Mouse (Mus musculus) heart, embryonic 13.5 days (tissue): Measurements from ENCODE around the gene Stt3b. TPM values are rescaled to one million over a fixed set of nuclear protein-coding genes. Genes with fewer than 3 reads are reported as not detected.
A peak's percentile ranks its signal among the peaks of the same experiment; 100 is the strongest.

Experiments
- ATAC-seq: fragments of 200-750 bp; cut with Nextera tagmentation; 2 replicates; pipeline ENCODE4 v1.8.0; 2017; ENCODE audit warnings: moderate TSS enrichment; ENCODE audit not compliant: insufficient number of reproducible peaks, low FRiP score, low TSS enrichment; ENCODE audit errors: extremely low read depth
- H3K27ac ChIP-seq: fragments of 300-500 bp; sonication (generic); replicated peaks from 2 replicates; pipeline ENCODE4 v1.5.1; 2015; ENCODE audit warnings: moderate library complexity, mild to moderate bottlenecking, inconsistent platforms
- H3K27me3 ChIP-seq: fragments of 300-500 bp; sonication (generic); replicated peaks from 2 replicates; pipeline ENCODE4 v1.6.1; 2015; ENCODE audit warnings: mild to moderate bottlenecking, inconsistent platforms
- H3K36me3 ChIP-seq: fragments of 300-500 bp; sonication (generic); 2 replicates; pipeline ENCODE4 v1.6.1; 2015; ENCODE audit warnings: mild to moderate bottlenecking, inconsistent platforms
- H3K4me1 ChIP-seq: fragments of 300-500 bp; sonication (generic); 2 replicates; pipeline ENCODE4 v1.6.1; 2015; ENCODE audit warnings: inconsistent platforms
- H3K4me2 ChIP-seq: fragments of 300-500 bp; sonication (generic); 2 replicates; pipeline ENCODE4 v1.6.1; 2015; ENCODE audit warnings: inconsistent platforms, mild to moderate bottlenecking, moderate library complexity
- H3K4me3 ChIP-seq: fragments of 300-500 bp; sonication (generic); 2 replicates; pipeline ENCODE4 v1.5.1; 2015; ENCODE audit warnings: moderate library complexity, mild to moderate bottlenecking, inconsistent platforms
- H3K9ac ChIP-seq: fragments of 300-500 bp; sonication (generic); 2 replicates; pipeline ENCODE4 v1.6.1; 2015; ENCODE audit warnings: inconsistent platforms, mild to moderate bottlenecking, moderate library complexity
- H3K9me3 ChIP-seq: fragments of 300-500 bp; sonication (generic); 2 replicates; pipeline ENCODE4 v1.6.1; 2016; ENCODE audit warnings: inconsistent platforms
- WGBS: fragments of 180-500 bp; shearing (Covaris S2); methylation state at CpG from one replicate; pipeline ENCODE4 v1.1.7; 2015; ENCODE audit warnings: mixed read lengths; 5-methylcytosine and 5-hydroxymethylcytosine counted together
- polyA plus RNA-seq: library from polyadenylated mRNA; unstranded; fragments of >200 nt; fragmentation: Nextera tagmentation; extraction: Ambion mirVana; gene quantifications from 2 replicates; pipeline ENCODE4 v1.2.1, GENCODE M21; 2015

The Stt3b gene
- polyA plus RNA-seq, result 70.9 and 73.8 TPM in 2 replicates

GRCm38 (mm10) chr9:115310346-115311222 lies at the start of gene Stt3b:
TSS of gene Stt3b (minus strand) at chr9:115310421.
- peak; percentile 94 for ATAC-seq
- Histone ChIP-seq H3K4me1 (peaks cover 37% of the 10 kb centered on the region), H3K27ac (peak within 1 kb of the TSS; percentile 98), H3K36me3 (no peaks in the 10 kb centered on the region), H3K4me3 (peak within 1 kb of the TSS; percentile 99), H3K9ac (peak within 1 kb of the TSS; percentile 100), H3K4me2 (peak within 1 kb of the TSS; percentile 84), H3K27me3 (no peaks in the 10 kb centered on the region), H3K9me3 (no peaks in the 10 kb centered on the region)
- under 1% methylated on average over 86 of the region's 91 CpGs for WGBS

- ATAC-seq, result no peak
- Histone ChIP-seq H3K4me3 (no peak overlapping the region), H3K9ac (no peak overlapping the region)
These were observed 48.2 kb upstream of the Stt3b start for GRCm38 (mm10) chr9:115358421-115358820.

GRCm38 (mm10) chr9:115357996-115358395 lies 47.8 kb upstream of the Stt3b start:
- H3K4me1 ChIP-seq, result peaks cover 19% of the 10 kb centered on the region
- H3K27me3 ChIP-seq, result no peaks in the 10 kb centered on the region
- no peak for ATAC-seq
- H3K27ac ChIP-seq, result no peak overlapping the region
- no peak overlapping the region for H3K4me3 ChIP-seq
- H3K9me3 ChIP-seq, result 0 out of 2 replicates have a peak, but pooled peaks cover 5% of the 10 kb centered on the region
- no peaks in the 10 kb centered on the region for H3K36me3 ChIP-seq
- no peak overlapping the region for H3K4me2 ChIP-seq
- H3K9ac ChIP-seq, result no peak overlapping the region
- WGBS, result 82% methylated on average over 1 of the region's 1 CpGs

More at GRCm38 (mm10) chr9:115358421-115358820, 48.2 kb upstream of the Stt3b start:
- Histone ChIP-seq H3K4me2 (no peak overlapping the region), H3K27ac (no peak overlapping the region), H3K36me3 (no peaks in the 10 kb centered on the region), H3K9me3 (0 out of 2 replicates have a peak, but pooled peaks cover 5% of the 10 kb centered on the region), H3K27me3 (no peaks in the 10 kb centered on the region), H3K4me1 (peaks cover 19% of the 10 kb centered on the region)
- 78% methylated on average over 2 of the region's 2 CpGs for WGBS

- Histone ChIP-seq H3K9ac (no peak overlapping the region), H3K36me3 (no peaks in the 10 kb centered on the region), H3K4me1 (peaks cover 19% of the 10 kb centered on the region), H3K27me3 (no peaks in the 10 kb centered on the region), H3K4me3 (no peak overlapping the region), H3K9me3 (0 out of 2 replicates have a peak, but pooled peaks cover 5% of the 10 kb centered on the region), H3K4me2 (no peak overlapping the region), H3K27ac (no peak overlapping the region)
- no peak for ATAC-seq
- 44% methylated on average over 19 of the region's 19 CpGs for WGBS
These were observed 46.7 kb upstream of the Stt3b start for GRCm38 (mm10) chr9:115356731-115357458.

GRCm38 (mm10) chr9:115355972-115356371 lies 45.8 kb upstream of the Stt3b start:
- H3K4me1 ChIP-seq, result peaks cover 19% of the 10 kb centered on the region
- H3K27ac ChIP-seq, result no peak overlapping the region
- H3K4me3 ChIP-seq, result no peak overlapping the region
- H3K9ac ChIP-seq, result no peak overlapping the region
- no peak for ATAC-seq
- WGBS, result 18% methylated on average over 5 of the region's 5 CpGs
- H3K4me2 ChIP-seq, result no peak overlapping the region
- H3K9me3 ChIP-seq, result 0 out of 2 replicates have a peak, but pooled peaks cover 5% of the 10 kb centered on the region
- no peaks in the 10 kb centered on the region for H3K27me3 ChIP-seq
- H3K36me3 ChIP-seq, result no peaks in the 10 kb centered on the region

GRCm38 (mm10) chr9:115349741-115350512 lies 39.7 kb upstream of the Stt3b start:
- 50% methylated on average over 4 of the region's 4 CpGs for WGBS
- H3K27me3 ChIP-seq, result no peaks in the 10 kb centered on the region
- no peak for ATAC-seq
- H3K4me2 ChIP-seq, result no peak overlapping the region
- peak overlapping the region; percentile 66 for H3K27ac ChIP-seq
- H3K9ac ChIP-seq, result no peak overlapping the region
- H3K36me3 ChIP-seq, result no peaks in the 10 kb centered on the region
- no peaks in the 10 kb centered on the region for H3K9me3 ChIP-seq
- H3K4me1 ChIP-seq, result peaks cover 42% of the 10 kb centered on the region
- H3K4me3 ChIP-seq, result no peak overlapping the region

- H3K27ac ChIP-seq, result peak overlapping the region; percentile 66
- peaks cover 42% of the 10 kb centered on the region for H3K4me1 ChIP-seq
- no peaks in the 10 kb centered on the region for H3K36me3 ChIP-seq
- no peak overlapping the region for H3K4me2 ChIP-seq
- peak; percentile 31; the same call in 1 of the 2 replicates for ATAC-seq
- no peak overlapping the region for H3K4me3 ChIP-seq
- 17% methylated on average over 1 of the region's 1 CpGs for WGBS
- H3K9ac ChIP-seq, result no peak overlapping the region
- no peaks in the 10 kb centered on the region for H3K9me3 ChIP-seq
- peaks cover 6% of the 10 kb centered on the region; the same call in 1 of the 2 replicates for H3K27me3 ChIP-seq
These were observed 38.9 kb upstream of the Stt3b start for GRCm38 (mm10) chr9:115349106-115349505.

- ATAC-seq, result no peak
- peaks cover 45% of the 10 kb centered on the region for H3K4me1 ChIP-seq
- H3K27ac ChIP-seq, result no peak overlapping the region
- no peaks in the 10 kb centered on the region for H3K9me3 ChIP-seq
- H3K4me2 ChIP-seq, result no peak overlapping the region
- H3K9ac ChIP-seq, result no peak overlapping the region
- 81% methylated on average over 3 of the region's 3 CpGs for WGBS
- peaks cover 6% of the 10 kb centered on the region; the same call in 1 of the 2 replicates for H3K27me3 ChIP-seq
- H3K36me3 ChIP-seq, result no peaks in the 10 kb centered on the region
- H3K4me3 ChIP-seq, result no peak overlapping the region
These were observed 34.7 kb upstream of the Stt3b start for GRCm38 (mm10) chr9:115344930-115345329.

GRCm38 (mm10) chr9:115341576-115341975 lies 31.4 kb upstream of the Stt3b start:
- no peak overlapping the region for H3K9ac ChIP-seq
- H3K4me2 ChIP-seq, result no peak overlapping the region
- no peaks in the 10 kb centered on the region for H3K36me3 ChIP-seq
- H3K27me3 ChIP-seq, result peaks cover 9% of the 10 kb centered on the region; the same call in 1 of the 2 replicates
- peaks cover 24% of the 10 kb centered on the region for H3K4me1 ChIP-seq
- H3K9me3 ChIP-seq, result no peaks in the 10 kb centered on the region
- no peak overlapping the region for H3K4me3 ChIP-seq
- no peak overlapping the region for H3K27ac ChIP-seq
- 81% methylated on average over 9 of the region's 9 CpGs for WGBS
- no peak for ATAC-seq

GRCm38 (mm10) chr9:115340212-115340815 lies 30.1 kb upstream of the Stt3b start:
- Histone ChIP-seq H3K27ac (no peak overlapping the region), H3K4me2 (no peak overlapping the region), H3K4me3 (no peak overlapping the region), H3K9ac (no peak overlapping the region), H3K27me3 (peaks cover 9% of the 10 kb centered on the region; the same call in 1 of the 2 replicates), H3K4me1 (peaks cover 18% of the 10 kb centered on the region), H3K36me3 (no peaks in the 10 kb centered on the region), H3K9me3 (no peaks in the 10 kb centered on the region)
- no peak for ATAC-seq
- 52% methylated on average over 12 of the region's 12 CpGs for WGBS
